Mouse (Mus musculus) kidney, postnatal 10 days (tissue): ENCODE data around the gene Npvf.
A peak's percentile ranks its signal among the peaks of the same experiment; 100 is the strongest.
"Not testable (repeated sequence)": the region's sequence is repeated elsewhere in the genome, so short reads cannot be mapped to it uniquely, and the experiment has no call there.

ENCODE experiments used
- DNase-seq: peaks from one replicate; pipeline ENCODE4 v3.0.0; 2021; ENCODE audit warnings: mixed read lengths

Gene Npvf

GRCm38 (mm10) chr6:50639656-50640055 is 14.6 kb downstream of the Npvf start:
- DNase-seq: peak; percentile 43

GRCm38 (mm10) chr6:50626170-50626569 is 28.1 kb downstream of the Npvf start:
- DNase-seq: not testable (repeated sequence)

DNA sequence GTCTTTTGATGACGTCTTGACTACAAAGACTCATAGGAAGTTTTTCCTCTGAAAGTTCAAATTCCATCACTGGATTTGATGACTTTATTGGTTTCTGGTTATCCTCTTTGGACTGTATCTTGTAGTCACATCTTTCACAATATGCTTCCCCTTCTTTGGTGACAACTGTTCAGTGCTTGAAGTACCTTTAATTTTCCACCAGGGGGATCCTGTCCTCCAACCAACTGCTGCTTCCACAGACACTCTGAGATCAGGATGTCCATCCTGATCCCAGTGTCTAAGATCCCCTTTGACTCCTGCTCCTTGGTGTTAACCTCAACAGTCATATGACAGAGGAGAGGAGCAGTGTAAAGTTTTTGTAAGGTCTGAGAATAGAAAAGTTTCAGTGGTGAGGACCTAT is 36.0 kb downstream of the Npvf start:
- DNase-seq: not testable (repeated sequence)

- DNase-seq: peak; percentile 46
These were observed 52.6 kb downstream of the Npvf start for GRCm38 (mm10) chr6:50601620-50602019.
